Mouse (Mus musculus): ENCODE data around the gene Gm8906. TPM values are rescaled to one million over a fixed set of nuclear protein-coding genes. Genes with fewer than 3 reads are reported as not detected.
"Not testable (repeated sequence)": the region's sequence is repeated elsewhere in the genome, so short reads cannot be mapped to it uniquely, and the experiment has no call there.

Gm8906 gene
- not detected for polyA plus RNA-seq (2012; fragmentation: generic; extraction: Trizol)

DNA sequence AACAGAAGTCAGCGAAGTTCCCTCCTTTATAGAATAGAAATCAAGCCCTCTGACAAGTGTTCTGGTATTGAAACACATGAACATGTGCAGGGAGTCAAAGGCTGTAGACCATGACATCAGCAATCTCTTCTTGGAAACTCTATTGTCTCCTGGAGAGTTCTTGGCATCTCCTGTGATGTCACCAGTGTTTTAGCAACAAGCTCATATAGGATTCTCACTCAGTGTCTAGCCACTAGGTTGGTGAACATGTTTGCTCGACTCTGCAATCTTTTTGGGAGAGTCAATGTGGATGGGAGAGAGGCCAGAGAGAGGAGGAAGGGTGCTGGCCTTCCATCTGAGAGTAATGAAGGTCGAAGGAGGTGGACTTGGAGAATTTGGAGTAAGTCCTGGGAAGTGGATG, at the start of gene Gm8906:
Gene Gm8906 (plus strand): TSS at position 301 of the 400 bp plus-strand sequence.
- H3K27me3 ChIP-seq (ENCODE audit: control insufficient read depth, insufficient read depth, insufficient read length); H3K79me2 ChIP-seq (ENCODE audit: control insufficient read depth, insufficient read depth); H3K4me3 ChIP-seq; H3K4me2 ChIP-seq (ENCODE audit: low read depth); H3ac ChIP-seq (ENCODE audit: control insufficient read depth, insufficient read length); H3K36me3 ChIP-seq (ENCODE audit: control insufficient read depth, insufficient read depth): not testable (repeated sequence)

Other genes starting within 250 kb of the Gm8906 start
- gene Gm8890, start 246.7 kb upstream of the Gm8906 start, polyA plus RNA-seq (2012; fragmentation: generic; extraction: Trizol) = not detected
- gene Speer1, start 161.2 kb upstream of the Gm8906 start, polyA plus RNA-seq (2012; fragmentation: generic; extraction: Trizol) = not detected
- gene Gm8897, start 86.3 kb upstream of the Gm8906 start, polyA plus RNA-seq (2012; fragmentation: generic; extraction: Trizol) = not detected
- gene Gm6460, start 92.2 kb downstream of the Gm8906 start, polyA plus RNA-seq (2012; fragmentation: generic; extraction: Trizol) = not detected
- not detected for gene Gm8922, start 179.3 kb downstream of the Gm8906 start, polyA plus RNA-seq (2012; fragmentation: generic; extraction: Trizol)